Mouse (Mus musculus): ENCODE data around the gene Olfr329-ps.
"Not testable (repeated sequence)": the region's sequence is repeated elsewhere in the genome, so short reads cannot be mapped to it uniquely, and the experiment has no call there.

Olfr329-ps gene

GRCm38 (mm10) chr11:58546322-58546721 lies at the start of gene Olfr329-ps:
TSS of gene Olfr329-ps (minus strand) at chr11:58546422.
- in situ Hi-C loops (cut with MboI, MseI): no loop called here

- in situ Hi-C loops (cut with MboI, MseI): no loop called here
These were observed 48.6 kb upstream of the Olfr329-ps start, which contains the start of gene Olfr324 for GRCm38 (mm10) chr11:58594814-58595213. TSS of gene Olfr324 (plus strand) at chr11:58595114.

GRCm38 (mm10) chr11:58588620-58589250 lies 42.5 kb upstream of the Olfr329-ps start:
- in situ Hi-C loops (cut with MboI, MseI): no loop called here

GRCm38 (mm10) chr11:58587898-58588348 lies 41.7 kb upstream of the Olfr329-ps start:
- in situ Hi-C loops (cut with MboI, MseI): no loop called here

GRCm38 (mm10) chr11:58578636-58579035 lies 32.4 kb upstream of the Olfr329-ps start:
- in situ Hi-C loops (cut with MboI, MseI): no loop called here

- in situ Hi-C loops (cut with MboI, MseI): no loop called here
These were observed 31.2 kb upstream of the Olfr329-ps start, which contains the start of gene Olfr325 for GRCm38 (mm10) chr11:58577430-58577829. TSS of gene Olfr325 (plus strand) at chr11:58577730.

- in situ Hi-C loops (cut with MboI, MseI): no loop called here
These were observed 24.2 kb upstream of the Olfr329-ps start, which contains the start of gene Olfr224 for GRCm38 (mm10) chr11:58570405-58570804. TSS of gene Olfr224 (minus strand) at chr11:58570553.

GRCm38 (mm10) chr11:58555536-58555935 lies 9.3 kb upstream of the Olfr329-ps start, which contains the start of gene Olfr328:
TSS of gene Olfr328 (minus strand) at chr11:58555636.
- in situ Hi-C loops (cut with MboI, MseI): no loop called here

- in situ Hi-C loops (cut with MboI, MseI): not testable (repeated sequence)
These were observed 11.5 kb downstream of the Olfr329-ps start, which contains the start of gene Olfr330 for GRCm38 (mm10) chr11:58534736-58535135. TSS of gene Olfr330 (minus strand) at chr11:58534836.

GRCm38 (mm10) chr11:58519756-58520155 lies 26.5 kb downstream of the Olfr329-ps start:
- in situ Hi-C loops (cut with MboI, MseI): not testable (repeated sequence)

- in situ Hi-C loops (cut with MboI, MseI): not testable (repeated sequence)
These were observed 27.3 kb downstream of the Olfr329-ps start for GRCm38 (mm10) chr11:58518916-58519315.

GRCm38 (mm10) chr11:58509058-58509457 lies 37.2 kb downstream of the Olfr329-ps start:
- in situ Hi-C loops (cut with MboI, MseI): not testable (repeated sequence)

- in situ Hi-C loops (cut with MboI, MseI): not testable (repeated sequence)
These were observed 43.8 kb downstream of the Olfr329-ps start, which contains the start of gene Olfr331 for GRCm38 (mm10) chr11:58502472-58502871. TSS of gene Olfr331 (minus strand) at chr11:58502572.

- in situ Hi-C loops (cut with MboI, MseI): no loop called here
These were observed 46.9 kb downstream of the Olfr329-ps start for GRCm38 (mm10) chr11:58499290-58499689.

GRCm38 (mm10) chr11:58498761-58499160 lies 47.5 kb downstream of the Olfr329-ps start:
- in situ Hi-C loops (cut with MboI, MseI): no loop called here

GRCm38 (mm10) chr11:58492455-58492854 lies 53.8 kb downstream of the Olfr329-ps start, which contains the start of gene Olfr332:
TSS of gene Olfr332 (minus strand) at chr11:58492555.
- in situ Hi-C loops (cut with MboI, MseI): no loop called here
